Mouse (Mus musculus) intestine, embryonic 14.5 days (tissue): ENCODE results near the gene Fbxo24. TPM values are rescaled to one million over a fixed set of nuclear protein-coding genes. Genes with fewer than 3 reads are reported as not detected.
"Not testable (repeated sequence)": the region's sequence is repeated elsewhere in the genome, so short reads cannot be mapped to it uniquely, and the experiment has no call there.

Experiments
- ATAC-seq: fragments of 200-750 bp; cut with Nextera tagmentation; replicated peaks from 2 replicates; pipeline ENCODE4 v1.8.0; 2017; ENCODE audit warnings: low read depth, moderate number of reproducible peaks, moderate TSS enrichment, moderate library complexity; ENCODE audit not compliant: low FRiP score, low TSS enrichment
- DNase-seq: peaks from one replicate; pipeline ENCODE4 v3.0.0-alpha.2; 2018; ENCODE audit warnings: low spot score
- H3K27ac ChIP-seq: fragments of 300-500 bp; sonication (generic); 2 replicates; pipeline ENCODE4 v1.5.1; 2014; ENCODE audit warnings: low read depth, mild to moderate bottlenecking, control low read depth
- H3K27me3 ChIP-seq: fragments of 300-500 bp; sonication (generic); replicated peaks from 2 replicates; pipeline ENCODE4 v1.6.1; 2014; ENCODE audit warnings: low read length, control low read depth; ENCODE audit not compliant: control insufficient read depth, insufficient read depth
- H3K36me3 ChIP-seq: fragments of 300-500 bp; sonication (generic); 2 replicates; pipeline ENCODE4 v1.6.1; 2014; ENCODE audit warnings: low read length, control low read depth; ENCODE audit not compliant: control insufficient read depth, insufficient read depth
- H3K4me1 ChIP-seq: fragments of 300-500 bp; sonication (generic); replicated peaks from 2 replicates; pipeline ENCODE4 v1.6.1; 2014; ENCODE audit warnings: low read length, control low read depth, mixed read lengths; ENCODE audit not compliant: control insufficient read depth, insufficient read depth
- H3K4me2 ChIP-seq: fragments of 300-500 bp; sonication (generic); 2 replicates; pipeline ENCODE4 v1.6.1; 2014; ENCODE audit warnings: low read length
- H3K4me3 ChIP-seq: fragments of 300-500 bp; sonication (generic); 2 replicates; pipeline ENCODE4 v1.5.1; 2014; ENCODE audit warnings: low read depth, low read length, control low read depth, mixed read lengths
- H3K9ac ChIP-seq: fragments of 300-500 bp; sonication (generic); 2 replicates; pipeline ENCODE4 v1.6.1; 2014; ENCODE audit warnings: mild to moderate bottlenecking, low read length
- H3K9me3 ChIP-seq: fragments of 300-500 bp; sonication (generic); 2 replicates; pipeline ENCODE4 v1.6.1; 2016; ENCODE audit warnings: low read length, control low read depth; ENCODE audit not compliant: control insufficient read depth
- WGBS: fragments of 180-500 bp; shearing (Covaris S2); extraction: QIAGEN DNeasy Blood & Tissue Kit; methylation state at CpG from one replicate; pipeline ENCODE4 v1.1.7; 2014; 5-methylcytosine and 5-hydroxymethylcytosine counted together
- polyA plus RNA-seq: library from polyadenylated mRNA; unstranded; fragments of >200 nt; fragmentation: Nextera tagmentation; extraction: Ambion mirVana; gene quantifications from 2 replicates; pipeline ENCODE4 v1.2.1, GENCODE M21; 2014

The Fbxo24 gene
- polyA plus RNA-seq, 1 experiment from 2014 or later: 0.11 TPM

DNA sequence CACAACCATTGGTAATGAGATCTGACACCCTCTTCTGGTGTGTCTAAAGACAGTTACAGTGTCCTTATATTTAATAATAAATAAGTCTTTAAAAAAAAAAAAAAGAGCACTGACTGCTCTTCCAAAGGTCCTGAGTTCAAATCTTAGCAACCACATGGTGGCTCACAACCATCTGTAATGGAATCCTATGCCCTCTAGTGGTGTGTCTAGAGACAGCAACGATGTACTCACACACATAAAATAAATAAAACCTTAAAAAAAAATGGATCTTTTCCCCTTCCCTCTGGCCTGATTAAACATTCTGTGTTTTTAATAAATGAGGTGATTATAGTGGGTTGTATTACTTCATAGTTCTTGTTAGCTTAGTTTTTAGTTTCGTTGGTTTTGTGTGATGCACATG lies 13.9 kb downstream of the Fbxo24 start:
- H3K4me3 ChIP-seq, H3K27ac ChIP-seq, ATAC-seq, H3K9me3 ChIP-seq, H3K4me2 ChIP-seq, H3K9ac ChIP-seq, H3K36me3 ChIP-seq, H3K27me3 ChIP-seq, DNase-seq: not testable (repeated sequence)
- peaks cover 30% of the 10 kb centered on the region for H3K4me1 ChIP-seq
- 92% methylated on average over 2 of the region's 2 CpGs for WGBS

DNA sequence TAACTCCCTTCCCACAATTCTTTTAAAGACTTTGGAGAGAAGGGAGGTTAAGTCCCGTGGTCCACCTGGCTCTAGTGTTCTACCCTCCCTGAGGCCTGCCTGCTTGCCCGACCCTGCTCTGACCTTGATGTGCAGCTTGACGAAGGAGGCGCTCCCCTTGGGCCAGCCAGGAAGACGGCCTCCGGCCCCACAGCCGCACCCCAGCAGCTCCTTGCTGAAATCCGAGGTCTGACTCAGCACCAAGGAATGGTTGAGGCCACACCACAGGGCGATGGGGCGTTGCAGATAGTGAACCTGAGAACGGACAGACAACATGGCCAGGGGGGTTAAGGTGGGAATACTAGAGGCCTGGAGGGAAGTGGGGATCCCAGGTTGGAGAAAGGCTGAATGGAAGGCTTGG lies 15.3 kb downstream of the Fbxo24 start, which contains the start of gene Pcolce:
Gene Pcolce (minus strand): TSS at position 235 of the 400 bp plus-strand sequence.
- DNase-seq (peak; percentile 64), ATAC-seq (peak; percentile 47; the same call in 1 of the 2 replicates)
- Histone ChIP-seq H3K4me1 (peaks cover 44% of the 10 kb centered on the region), H3K4me3 (no peak within 1 kb of the TSS), H3K27ac (no peak within 1 kb of the TSS; the same call in 1 of the 2 replicates), H3K4me2 (no peak within 1 kb of the TSS), H3K9me3 (no peaks in the 10 kb centered on the region), H3K27me3 (no peaks in the 10 kb centered on the region), H3K9ac (no peak within 1 kb of the TSS), H3K36me3 (no peaks in the 10 kb centered on the region)
- WGBS: 34% methylated on average over 11 of the region's 11 CpGs

DNA sequence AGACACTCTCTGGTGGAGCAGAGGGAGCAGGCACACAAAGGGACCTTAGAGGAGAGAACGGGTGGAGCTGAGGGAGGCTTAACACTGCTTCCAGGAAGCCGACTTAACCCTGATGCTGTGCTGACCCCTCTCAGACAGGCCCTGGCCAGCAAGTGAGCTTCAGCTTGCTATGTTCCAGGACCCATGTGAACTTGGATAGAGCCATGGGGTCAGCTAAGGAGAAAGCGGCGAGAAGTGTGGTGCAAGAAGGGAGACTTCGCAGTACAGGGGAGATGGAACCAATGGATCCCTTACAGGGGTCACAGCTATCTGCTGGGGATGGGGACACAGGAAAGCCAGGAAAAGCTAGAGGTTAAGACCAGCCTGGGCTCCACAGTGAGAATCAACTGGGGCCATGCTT lies 15.7 kb downstream of the Fbxo24 start:
- DNase-seq (no peak), ATAC-seq (no peak)
- no peaks in the 10 kb centered on the region for H3K27me3 ChIP-seq
- 71% methylated on average over 5 of the region's 5 CpGs for WGBS
- no peak overlapping the region; the same call in 1 of the 2 replicates for H3K27ac ChIP-seq
- no peaks in the 10 kb centered on the region for H3K36me3 ChIP-seq
- peaks cover 49% of the 10 kb centered on the region for H3K4me1 ChIP-seq
- no peak overlapping the region for H3K4me3 ChIP-seq
- H3K9me3 ChIP-seq: no peaks in the 10 kb centered on the region
- H3K4me2 ChIP-seq: no peak overlapping the region
- no peak overlapping the region for H3K9ac ChIP-seq

DNA sequence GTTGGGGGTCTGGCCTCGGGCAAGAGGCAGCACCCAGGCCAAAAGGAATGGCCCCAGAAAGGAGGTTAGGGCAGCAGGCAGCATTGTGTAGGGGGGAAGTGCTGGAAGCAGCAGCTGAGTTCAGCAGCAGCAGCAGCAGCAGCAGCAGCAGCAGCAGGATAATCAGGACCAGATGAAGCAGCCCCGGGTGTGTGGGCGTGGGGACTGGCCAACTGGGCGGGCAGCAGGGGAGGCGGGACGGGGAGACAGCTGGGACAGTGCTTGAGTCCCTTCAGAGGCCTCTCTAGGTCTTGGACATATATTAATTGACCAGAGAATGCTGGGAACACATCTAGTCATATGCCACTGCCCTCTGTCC lies 17.6 kb downstream of the Fbxo24 start:
- H3K4me2 ChIP-seq: peak overlapping the region; percentile 56
- peaks cover 10% of the 10 kb centered on the region for H3K36me3 ChIP-seq
- DNase-seq (no peak), ATAC-seq (no peak)
- peaks cover 52% of the 10 kb centered on the region for H3K4me1 ChIP-seq
- H3K27ac ChIP-seq: peak overlapping the region; percentile 83
- peak overlapping the region; percentile 29 for H3K4me3 ChIP-seq
- 9% methylated on average over 6 of the region's 6 CpGs for WGBS
- peak overlapping the region; percentile 33 for H3K9ac ChIP-seq
- H3K27me3 ChIP-seq: no peaks in the 10 kb centered on the region
- no peaks in the 10 kb centered on the region for H3K9me3 ChIP-seq

DNA sequence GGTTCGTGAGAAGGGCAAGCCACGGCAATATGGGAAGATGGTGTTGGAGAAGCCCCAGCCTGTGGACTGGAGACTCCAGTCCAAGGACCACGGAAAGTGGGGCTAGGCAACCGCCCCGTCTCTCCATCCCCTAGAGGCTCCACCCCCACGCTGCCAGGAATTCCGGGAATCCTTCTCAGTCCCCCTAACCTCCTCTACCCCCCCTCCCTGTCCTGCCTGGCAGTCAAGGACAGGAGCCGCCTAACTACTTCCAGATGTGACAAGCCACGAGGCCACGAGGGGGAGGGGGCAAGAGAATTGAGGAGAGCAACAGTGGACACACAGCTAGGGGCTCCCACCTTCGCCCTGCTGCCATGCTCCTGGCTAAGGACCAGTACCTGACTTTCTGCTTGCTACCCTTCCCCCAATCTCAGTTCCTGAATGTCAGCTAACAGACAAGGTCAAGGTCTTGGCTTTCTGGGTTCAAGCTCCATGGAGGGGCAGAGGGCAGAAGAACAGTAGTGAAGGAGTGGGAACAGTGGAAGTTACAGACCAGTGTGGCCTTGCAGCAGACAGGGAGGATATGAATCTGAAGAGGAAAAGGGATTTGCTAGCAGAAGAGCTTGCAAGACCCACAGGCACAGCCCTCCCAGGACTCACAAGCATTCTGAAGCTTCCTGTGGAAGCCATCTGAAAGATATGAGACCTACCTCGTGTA lies 18.1 kb downstream of the Fbxo24 start:
- Histone ChIP-seq H3K9me3 (no peaks in the 10 kb centered on the region), H3K36me3 (peaks cover 10% of the 10 kb centered on the region), H3K4me2 (peak overlapping the region; percentile 56), H3K4me1 (peaks cover 52% of the 10 kb centered on the region), H3K27me3 (no peaks in the 10 kb centered on the region), H3K4me3 (peak overlapping the region; percentile 29), H3K27ac (peak overlapping the region; percentile 83), H3K9ac (peak overlapping the region; percentile 33)
- ATAC-seq (0 out of 2 replicates have a peak, but pooled peaks have one; percentile 9), DNase-seq (peak; percentile 76)
- 5% methylated on average over 12 of the region's 12 CpGs for WGBS

DNA sequence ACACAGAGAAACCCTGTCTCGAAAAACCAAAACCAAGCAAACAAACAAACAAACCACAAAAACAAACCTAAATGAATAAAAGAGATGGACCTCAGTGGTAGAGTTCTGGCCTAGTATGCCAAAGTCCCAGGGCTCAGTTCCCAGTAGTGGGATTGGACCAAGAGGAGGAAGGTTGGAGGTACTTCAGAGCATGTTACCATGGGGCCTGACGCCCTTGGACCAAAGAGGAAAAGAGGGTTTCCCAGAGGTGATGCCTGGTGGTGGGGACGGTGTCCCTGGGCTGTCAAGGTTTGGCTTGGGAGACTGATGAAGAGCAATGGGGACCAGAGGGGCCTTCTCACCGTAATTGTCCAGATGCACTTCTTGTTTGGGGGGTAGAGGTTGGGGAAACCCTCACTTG lies 18.7 kb downstream of the Fbxo24 start:
- 55% methylated on average over 4 of the region's 4 CpGs for WGBS
- Histone ChIP-seq H3K9ac (0 out of 2 replicates have a peak overlapping the region, but pooled peaks have one; percentile 17), H3K27ac (peak overlapping the region; percentile 83; the same call in 1 of the 2 replicates), H3K9me3 (no peaks in the 10 kb centered on the region), H3K4me3 (peak overlapping the region; percentile 29), H3K4me2 (peak overlapping the region; percentile 56), H3K4me1 (peaks cover 52% of the 10 kb centered on the region), H3K36me3 (peaks cover 14% of the 10 kb centered on the region), H3K27me3 (no peaks in the 10 kb centered on the region)
- ATAC-seq (no peak), DNase-seq (no peak)

DNA sequence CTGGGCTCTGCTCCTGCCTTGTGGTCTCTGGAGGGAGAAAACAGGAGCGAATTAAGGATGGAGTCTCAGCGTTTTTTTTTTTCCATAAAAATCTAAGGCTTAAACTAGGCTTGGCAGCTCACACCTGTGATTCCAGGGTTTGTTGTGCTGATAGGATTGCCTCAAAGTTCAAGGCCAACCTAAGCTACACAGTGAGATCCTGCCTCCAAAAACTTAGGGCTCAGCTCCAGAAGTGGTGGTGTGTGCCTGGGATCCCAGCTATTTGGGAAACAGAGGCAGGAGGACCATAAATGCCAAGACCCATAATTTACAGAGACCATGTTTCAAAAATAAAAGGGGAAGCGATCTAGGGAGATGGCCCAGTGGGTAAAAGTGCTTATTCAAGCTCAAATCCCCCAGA lies 19.5 kb downstream of the Fbxo24 start:
- H3K4me1 ChIP-seq: peaks cover 52% of the 10 kb centered on the region
- H3K27me3 ChIP-seq: no peaks in the 10 kb centered on the region
- H3K9ac ChIP-seq: no peak overlapping the region
- peak overlapping the region; percentile 56; the same call in 1 of the 2 replicates for H3K4me2 ChIP-seq
- 61% methylated on average over 3 of the region's 3 CpGs for WGBS
- H3K4me3 ChIP-seq: no peak overlapping the region
- no peak for DNase-seq
- H3K9me3 ChIP-seq: no peaks in the 10 kb centered on the region
- ATAC-seq: no peak
- H3K27ac ChIP-seq: no peak overlapping the region
- H3K36me3 ChIP-seq: peaks cover 17% of the 10 kb centered on the region

DNA sequence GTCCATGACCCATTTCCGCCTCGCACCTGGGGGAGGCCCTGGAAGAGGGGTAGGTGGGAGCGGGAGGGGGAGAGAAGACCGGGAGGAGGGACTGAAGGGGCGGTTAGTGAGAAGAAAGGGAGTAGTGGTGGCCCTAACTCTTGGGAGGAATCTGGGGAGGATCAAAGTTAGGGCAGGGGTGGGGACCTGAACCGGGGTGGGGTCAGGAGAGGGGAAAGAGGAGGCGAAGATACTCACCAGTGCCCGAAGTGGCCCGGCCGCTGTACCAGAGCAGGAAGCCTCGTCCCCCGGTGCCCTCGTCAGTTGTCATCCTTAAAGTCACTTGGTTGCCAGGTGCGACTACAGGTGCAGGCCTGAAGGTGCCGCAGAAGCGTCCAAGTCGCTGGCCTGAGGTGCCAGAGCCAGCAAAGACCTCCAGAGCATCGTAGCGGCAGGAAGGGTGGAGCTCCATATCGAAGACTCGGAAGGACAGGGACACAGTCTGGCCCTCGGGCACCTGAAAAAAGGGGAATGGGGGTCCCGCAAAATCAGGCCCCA lies 20.1 kb downstream of the Fbxo24 start:
- H3K9ac ChIP-seq: 0 out of 2 replicates have a peak overlapping the region, but pooled peaks have one; percentile 22
- peak overlapping the region; percentile 8; the same call in 1 of the 2 replicates for H3K4me3 ChIP-seq
- ATAC-seq (no peak), DNase-seq (no peak)
- H3K4me2 ChIP-seq: peak overlapping the region; percentile 47
- H3K27me3 ChIP-seq: no peaks in the 10 kb centered on the region
- WGBS: 17% methylated on average over 21 of the region's 23 CpGs
- H3K9me3 ChIP-seq: no peaks in the 10 kb centered on the region
- H3K27ac ChIP-seq: no peak overlapping the region
- peaks cover 23% of the 10 kb centered on the region for H3K36me3 ChIP-seq
- H3K4me1 ChIP-seq: peaks cover 50% of the 10 kb centered on the region
